Mouse (Mus musculus): ENCODE measurements around the gene Meox1.

- TF ChIP-seq CTCF (IDR thresholded peaks at IDR 0.05; ENCODE audit: control insufficient read depth, insufficient read depth, insufficient read length) (no peak), FOSL1 (IDR thresholded peaks at IDR 0.05; ENCODE audit: insufficient read depth, low read length, poor library complexity, severe bottlenecking) (no peak), MYOG (IDR thresholded peaks at IDR 0.05; ENCODE audit: control insufficient read depth, extremely low read depth, insufficient read length) (no peak), MAX (IDR thresholded peaks at IDR 0.05) (no peak), USF1 (IDR thresholded peaks at IDR 0.05; ENCODE audit: low read depth) (no peak), CEBPB (IDR thresholded peaks at IDR 0.05; ENCODE audit: low read depth) (no peak), MYOD1 (IDR thresholded peaks at IDR 0.05; ENCODE audit: control insufficient read depth, insufficient read length, low read depth) (no peak)
Observed at GRCm38 (mm10) chr11:101828718-101829117, 65.5 kb downstream of the Meox1 start.

Data from C2C12 (cell line).